Mouse (Mus musculus) hindbrain, embryonic 12.5 days (tissue): Measurements from ENCODE around the gene Fam19a2. TPM values are rescaled to one million over a fixed set of nuclear protein-coding genes. Genes with fewer than 3 reads are reported as not detected.

Experiments
- ATAC-seq: fragments of 200-750 bp; cut with Nextera tagmentation; 2 replicates; pipeline ENCODE4 v1.8.0; 2017; ENCODE audit warnings: moderate TSS enrichment; ENCODE audit not compliant: low FRiP score
- H3K27ac ChIP-seq: fragments of 300-500 bp; sonication (generic); 2 replicates; pipeline ENCODE4 v1.5.1; 2016; ENCODE audit warnings: mild to moderate bottlenecking
- H3K27me3 ChIP-seq: fragments of 300-500 bp; sonication (generic); 2 replicates; pipeline ENCODE4 v1.6.1; 2016; ENCODE audit warnings: mild to moderate bottlenecking
- H3K36me3 ChIP-seq: fragments of 300-500 bp; sonication (generic); 2 replicates; pipeline ENCODE4 v1.6.1; 2016; ENCODE audit warnings: mild to moderate bottlenecking
- H3K4me1 ChIP-seq: fragments of 300-500 bp; sonication (generic); 2 replicates; pipeline ENCODE4 v1.6.1; 2016
- H3K4me2 ChIP-seq: fragments of 300-500 bp; sonication (generic); replicated peaks from 2 replicates; pipeline ENCODE4 v1.6.1; 2016; ENCODE audit warnings: mild to moderate bottlenecking
- H3K4me3 ChIP-seq: fragments of 300-500 bp; sonication (generic); 2 replicates; pipeline ENCODE4 v1.5.1; 2016; ENCODE audit warnings: mild to moderate bottlenecking
- H3K9ac ChIP-seq: fragments of 300-500 bp; sonication (generic); 2 replicates; pipeline ENCODE4 v1.6.1; 2016; ENCODE audit warnings: mild to moderate bottlenecking, moderate library complexity
- H3K9me3 ChIP-seq: fragments of 300-500 bp; sonication (generic); replicated peaks from 2 replicates; pipeline ENCODE4 v1.6.1; 2016; ENCODE audit warnings: mild to moderate bottlenecking
- WGBS: fragments of 180-500 bp; shearing (Covaris S2); methylation state at CpG from one replicate; pipeline ENCODE4 v1.1.7; 2016; 5-methylcytosine and 5-hydroxymethylcytosine counted together
- polyA plus RNA-seq: library from polyadenylated mRNA; unstranded; fragments of >200 nt; fragmentation: Nextera tagmentation; extraction: Ambion mirVana; gene quantifications from 2 replicates; pipeline ENCODE4 v1.2.1, GENCODE M21; 2016

Gene Fam19a2
- polyA plus RNA-seq, 1 experiment from 2014 or later: 21.1 TPM

- 90% methylated on average over 3 of the region's 3 CpGs for WGBS
Observed at GRCm38 (mm10) chr10:123462305-123462704, 198.5 kb downstream of the Fam19a2 start.

GRCm38 (mm10) chr10:123514749-123515148 is 251.0 kb downstream of the Fam19a2 start:
- WGBS: 89% methylated on average over 3 of the region's 3 CpGs
- H3K27me3 ChIP-seq: no peaks in the 10 kb centered on the region
- no peak overlapping the region for H3K4me3 ChIP-seq
- no peak for ATAC-seq
- H3K4me2 ChIP-seq: no peak overlapping the region
- no peak overlapping the region for H3K9ac ChIP-seq
- H3K36me3 ChIP-seq: no peaks in the 10 kb centered on the region
- no peaks in the 10 kb centered on the region for H3K4me1 ChIP-seq
- H3K9me3 ChIP-seq: no peaks in the 10 kb centered on the region
- H3K27ac ChIP-seq: no peak overlapping the region

More at GRCm38 (mm10) chr10:123462305-123462704, 198.5 kb downstream of the Fam19a2 start:
- H3K27ac ChIP-seq: no peak overlapping the region
- no peaks in the 10 kb centered on the region for H3K4me1 ChIP-seq
- no peak for ATAC-seq
- H3K4me3 ChIP-seq: no peak overlapping the region
- H3K27me3 ChIP-seq: no peaks in the 10 kb centered on the region
- no peak overlapping the region for H3K9ac ChIP-seq
- no peak overlapping the region for H3K4me2 ChIP-seq
- no peaks in the 10 kb centered on the region for H3K36me3 ChIP-seq
- no peaks in the 10 kb centered on the region for H3K9me3 ChIP-seq

- Histone ChIP-seq H3K27ac (no peak overlapping the region), H3K9me3 (peaks cover 10% of the 10 kb centered on the region; the same call in 1 of the 2 replicates), H3K4me3 (no peak overlapping the region), H3K4me1 (no peaks in the 10 kb centered on the region), H3K36me3 (no peaks in the 10 kb centered on the region), H3K27me3 (no peaks in the 10 kb centered on the region), H3K4me2 (no peak overlapping the region), H3K9ac (no peak overlapping the region)
- WGBS: 85% methylated on average over 2 of the region's 2 CpGs
- ATAC-seq: no peak
Observed at GRCm38 (mm10) chr10:123520613-123521012, 256.8 kb downstream of the Fam19a2 start.

- Histone ChIP-seq H3K9ac (no peak overlapping the region), H3K9me3 (peaks cover 10% of the 10 kb centered on the region; the same call in 1 of the 2 replicates), H3K27ac (no peak overlapping the region), H3K4me2 (no peak overlapping the region), H3K36me3 (no peaks in the 10 kb centered on the region), H3K4me1 (no peaks in the 10 kb centered on the region), H3K4me3 (no peak overlapping the region), H3K27me3 (no peaks in the 10 kb centered on the region)
- ATAC-seq: no peak
- 89% methylated on average over 6 of the region's 6 CpGs for WGBS
Observed at GRCm38 (mm10) chr10:123521203-123521602, 257.4 kb downstream of the Fam19a2 start.

DNA sequence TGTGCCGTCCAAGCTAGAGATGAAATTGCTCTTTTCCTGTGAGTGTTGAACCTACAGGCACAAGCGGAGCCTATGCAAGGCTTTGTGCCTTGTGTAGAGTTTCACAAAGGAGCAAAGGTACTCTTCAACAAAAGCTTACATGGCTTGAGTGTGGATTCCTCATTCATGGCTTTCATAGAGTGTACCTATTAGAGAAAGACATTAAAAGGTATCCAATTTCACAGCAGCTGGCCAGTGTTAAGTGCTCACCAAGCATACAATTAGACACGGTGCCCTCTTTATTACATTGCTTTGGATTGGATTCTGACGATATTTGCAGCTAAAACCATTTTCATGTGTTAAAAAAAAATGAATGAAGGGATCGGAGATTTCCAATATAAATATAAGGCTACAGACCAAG is 261.6 kb downstream of the Fam19a2 start:
- no peak overlapping the region for H3K9ac ChIP-seq
- no peaks in the 10 kb centered on the region for H3K4me1 ChIP-seq
- WGBS: 82% methylated on average over 5 of the region's 5 CpGs
- no peak overlapping the region for H3K27ac ChIP-seq
- ATAC-seq: no peak
- H3K27me3 ChIP-seq: no peaks in the 10 kb centered on the region
- H3K4me2 ChIP-seq: no peak overlapping the region
- H3K9me3 ChIP-seq: peaks cover 10% of the 10 kb centered on the region; the same call in 1 of the 2 replicates
- no peaks in the 10 kb centered on the region for H3K36me3 ChIP-seq
- no peak overlapping the region for H3K4me3 ChIP-seq

- no peak overlapping the region for H3K9ac ChIP-seq
- no peak overlapping the region for H3K27ac ChIP-seq
- no peaks in the 10 kb centered on the region for H3K27me3 ChIP-seq
- H3K4me3 ChIP-seq: no peak overlapping the region
- no peaks in the 10 kb centered on the region for H3K36me3 ChIP-seq
- 57% methylated on average over 3 of the region's 3 CpGs for WGBS
- H3K4me2 ChIP-seq: no peak overlapping the region
- peaks cover 10% of the 10 kb centered on the region; the same call in 1 of the 2 replicates for H3K9me3 ChIP-seq
- no peaks in the 10 kb centered on the region for H3K4me1 ChIP-seq
- no peak for ATAC-seq
Observed at GRCm38 (mm10) chr10:123526059-123526458, 262.3 kb downstream of the Fam19a2 start.

- H3K4me3 ChIP-seq: no peak overlapping the region
- no peak overlapping the region for H3K9ac ChIP-seq
- no peak overlapping the region for H3K4me2 ChIP-seq
- no peaks in the 10 kb centered on the region for H3K9me3 ChIP-seq
- no peaks in the 10 kb centered on the region for H3K27me3 ChIP-seq
- ATAC-seq: no peak
- H3K36me3 ChIP-seq: no peaks in the 10 kb centered on the region
- no peaks in the 10 kb centered on the region for H3K4me1 ChIP-seq
- H3K27ac ChIP-seq: no peak overlapping the region
- 77% methylated on average over 4 of the region's 4 CpGs for WGBS
Observed at GRCm38 (mm10) chr10:123536143-123536542, 272.3 kb downstream of the Fam19a2 start.

DNA sequence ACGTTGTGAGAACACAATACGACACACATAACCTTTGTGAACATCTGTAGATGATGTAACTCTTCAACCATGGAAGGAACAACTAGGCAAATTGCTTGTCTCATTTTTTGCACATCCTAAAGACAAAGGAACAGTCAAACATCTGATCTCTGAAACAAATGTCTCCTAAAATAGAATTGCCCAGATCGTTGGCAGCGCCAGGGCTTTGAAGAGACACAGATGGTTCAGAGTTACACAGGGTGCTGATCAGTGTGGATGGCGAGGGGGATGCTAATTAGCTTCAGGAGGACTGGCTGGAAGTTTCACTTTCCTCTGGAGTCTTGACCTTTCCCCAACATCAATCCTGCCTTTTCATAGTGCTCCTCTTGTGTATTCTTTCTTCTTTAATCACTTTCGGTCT is 284.6 kb downstream of the Fam19a2 start:
- Histone ChIP-seq H3K36me3 (no peaks in the 10 kb centered on the region), H3K4me1 (no peaks in the 10 kb centered on the region), H3K4me2 (no peak overlapping the region), H3K4me3 (no peak overlapping the region), H3K9me3 (no peaks in the 10 kb centered on the region), H3K27me3 (no peaks in the 10 kb centered on the region), H3K9ac (no peak overlapping the region), H3K27ac (no peak overlapping the region)
- WGBS: 78% methylated on average over 6 of the region's 6 CpGs
- no peak for ATAC-seq

DNA sequence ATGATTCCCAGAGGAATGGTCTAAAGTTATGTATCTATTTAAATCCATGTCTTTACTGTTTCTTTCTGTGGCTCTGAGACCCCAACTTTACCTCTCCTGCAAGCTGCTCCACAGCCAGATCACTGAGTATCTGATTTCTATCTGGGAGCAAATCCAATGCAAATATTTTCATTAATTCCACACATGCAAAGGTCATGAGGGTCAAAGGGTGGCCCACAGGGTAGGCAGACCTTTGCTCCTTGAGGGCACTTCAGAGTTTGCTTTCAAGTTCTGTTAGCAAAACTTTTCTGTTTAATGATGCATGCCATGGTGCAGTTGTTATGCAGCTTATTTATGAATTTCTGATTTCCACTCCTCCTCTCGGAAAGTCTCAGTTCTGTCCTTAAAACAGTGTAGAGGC is 303.9 kb downstream of the Fam19a2 start:
- peaks cover 6% of the 10 kb centered on the region; the same call in 1 of the 2 replicates for H3K4me1 ChIP-seq
- no peak for ATAC-seq
- no peak overlapping the region for H3K4me2 ChIP-seq
- no peaks in the 10 kb centered on the region for H3K27me3 ChIP-seq
- no peak overlapping the region for H3K27ac ChIP-seq
- no peak overlapping the region for H3K9ac ChIP-seq
- H3K36me3 ChIP-seq: no peaks in the 10 kb centered on the region
- no peak overlapping the region for H3K4me3 ChIP-seq
- WGBS: 74% methylated on average over 1 of the region's 1 CpGs
- no peaks in the 10 kb centered on the region for H3K9me3 ChIP-seq

DNA sequence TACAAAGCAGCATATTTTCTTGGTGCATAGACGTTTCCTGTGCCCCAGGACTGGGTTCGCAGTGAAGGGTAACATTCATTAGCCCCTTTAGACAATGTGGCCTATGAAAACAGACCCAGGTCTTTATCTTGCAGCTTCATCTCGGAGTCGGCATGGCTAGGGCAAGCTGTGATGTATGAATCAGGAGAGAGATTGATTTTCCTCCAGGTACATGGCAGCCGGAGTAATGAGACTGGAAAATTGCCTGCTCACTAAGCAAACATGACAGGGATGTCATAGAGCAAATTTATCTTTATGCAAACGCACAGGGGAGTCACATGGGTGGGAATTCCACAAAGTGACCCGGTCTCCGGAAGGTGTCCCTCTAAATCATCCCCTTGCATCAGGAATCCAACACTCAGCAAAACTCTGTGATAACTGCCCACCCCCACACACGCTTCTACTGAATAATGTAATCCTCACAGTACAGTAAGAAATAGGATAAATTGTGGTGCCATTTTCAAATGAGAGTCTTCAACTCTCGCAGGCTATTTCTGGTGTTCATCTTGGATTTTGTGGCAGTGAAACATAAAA is 306.9 kb downstream of the Fam19a2 start:
- Histone ChIP-seq H3K9me3 (no peaks in the 10 kb centered on the region), H3K4me2 (no peak overlapping the region), H3K9ac (no peak overlapping the region), H3K4me1 (peaks cover 6% of the 10 kb centered on the region; the same call in 1 of the 2 replicates), H3K36me3 (no peaks in the 10 kb centered on the region), H3K4me3 (no peak overlapping the region), H3K27ac (peak overlapping the region; percentile 64; the same call in 1 of the 2 replicates), H3K27me3 (no peaks in the 10 kb centered on the region)
- 58% methylated on average over 10 of the region's 10 CpGs for WGBS
- ATAC-seq: 0 out of 2 replicates have a peak, but pooled peaks have one; percentile 29

DNA sequence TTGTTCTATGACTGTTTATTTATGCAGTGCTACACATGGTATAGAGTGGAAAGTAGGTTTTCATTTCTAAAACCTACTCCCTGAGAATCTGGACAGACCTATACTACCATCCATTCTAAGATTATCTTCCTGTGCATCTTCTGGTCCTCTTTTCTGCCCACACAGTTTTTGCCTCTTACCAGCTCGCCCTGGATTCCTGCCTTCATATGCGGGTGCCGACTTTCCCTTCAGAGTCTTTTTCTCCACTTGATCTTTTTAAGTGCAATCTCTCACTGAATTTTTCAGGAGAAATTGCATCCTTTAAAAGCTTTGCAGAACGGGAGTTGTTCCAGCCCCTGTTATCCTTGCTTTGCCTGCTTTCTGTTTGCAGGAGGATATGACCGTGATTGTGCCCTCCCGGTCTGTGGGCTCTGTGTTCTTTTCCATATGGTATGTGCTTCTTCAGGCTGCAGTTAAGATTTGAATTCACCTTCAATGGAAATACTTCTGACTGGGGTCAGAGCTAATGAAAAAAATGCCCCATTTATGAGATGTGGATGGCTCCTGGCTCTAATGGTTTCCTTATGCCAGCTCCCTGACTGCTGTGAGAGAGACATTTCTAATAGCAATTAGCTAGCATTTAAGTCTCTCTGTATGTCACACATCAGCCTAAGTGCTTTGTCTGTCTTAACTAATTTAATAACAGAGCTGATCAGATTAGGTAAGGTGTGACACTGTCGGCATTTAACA is 308.7 kb downstream of the Fam19a2 start:
- no peak overlapping the region for H3K9ac ChIP-seq
- H3K4me1 ChIP-seq: peaks cover 8% of the 10 kb centered on the region; the same call in 1 of the 2 replicates

GRCm38 (mm10) chr10:123577823-123578222 is 314.0 kb downstream of the Fam19a2 start:
- H3K4me3 ChIP-seq: no peak overlapping the region
- H3K9ac ChIP-seq: no peak overlapping the region
- H3K4me1 ChIP-seq: 0 out of 2 replicates have a peak, but pooled peaks cover 2% of the 10 kb centered on the region
- no peaks in the 10 kb centered on the region for H3K9me3 ChIP-seq
- H3K27ac ChIP-seq: no peak overlapping the region
- no peaks in the 10 kb centered on the region for H3K36me3 ChIP-seq
- H3K4me2 ChIP-seq: no peak overlapping the region
- no peaks in the 10 kb centered on the region for H3K27me3 ChIP-seq
- WGBS: 53% methylated on average over 4 of the region's 4 CpGs
- ATAC-seq: no peak

More for the DNA sequence above, 308.7 kb downstream of the Fam19a2 start:
- no peak overlapping the region for H3K4me3 ChIP-seq
- H3K36me3 ChIP-seq: no peaks in the 10 kb centered on the region
- no peak overlapping the region for H3K27ac ChIP-seq
- H3K4me2 ChIP-seq: no peak overlapping the region
- H3K27me3 ChIP-seq: no peaks in the 10 kb centered on the region
- no peak for ATAC-seq
- WGBS: 77% methylated on average over 7 of the region's 7 CpGs
- H3K9me3 ChIP-seq: no peaks in the 10 kb centered on the region
